Mouse (Mus musculus) embryonic facial prominence, embryonic 11.5 days (tissue): ENCODE measurements around the gene Gm6710. TPM values are rescaled to one million over a fixed set of nuclear protein-coding genes. Genes with fewer than 3 reads are reported as not detected.
"Not testable (repeated sequence)": the region's sequence is repeated elsewhere in the genome, so short reads cannot be mapped to it uniquely, and the experiment has no call there.

Source experiments
- ATAC-seq: fragments of 200-750 bp; cut with Nextera tagmentation; replicated peaks from 2 replicates; pipeline ENCODE4 v1.8.0; 2017; ENCODE audit warnings: low read depth; ENCODE audit not compliant: insufficient number of reproducible peaks, low FRiP score, low TSS enrichment
- DNase-seq: peaks from one replicate; pipeline ENCODE4 v3.0.0-alpha.2; 2015; ENCODE audit warnings: low spot score
- H3K27ac ChIP-seq: fragments of 300-500 bp; sonication (generic); replicated peaks from 2 replicates; pipeline ENCODE4 v1.5.1; 2014; ENCODE audit warnings: mild to moderate bottlenecking, low read depth, low read length, control low read depth
- H3K27me3 ChIP-seq: fragments of 300-500 bp; sonication (generic); 2 replicates; pipeline ENCODE4 v1.6.1; 2014; ENCODE audit warnings: mild to moderate bottlenecking, low read length, moderate library complexity, mixed read lengths; ENCODE audit not compliant: control insufficient read depth, insufficient read depth
- H3K36me3 ChIP-seq: fragments of 300-500 bp; sonication (generic); replicated peaks from 2 replicates; pipeline ENCODE4 v1.6.1; 2014; ENCODE audit warnings: low read depth, mild to moderate bottlenecking, low read length, moderate library complexity, mixed read lengths; ENCODE audit not compliant: control insufficient read depth, insufficient read depth
- H3K4me1 ChIP-seq: fragments of 300-500 bp; sonication (generic); 2 replicates; pipeline ENCODE4 v1.6.1; 2014; ENCODE audit warnings: low read length, mixed read lengths; ENCODE audit not compliant: control insufficient read depth, insufficient read depth
- H3K4me2 ChIP-seq: fragments of 300-500 bp; sonication (generic); 2 replicates; pipeline ENCODE4 v1.6.1; 2014; ENCODE audit warnings: low read depth, mild to moderate bottlenecking, control low read depth, low read length, moderate library complexity
- H3K4me3 ChIP-seq: fragments of 300-500 bp; sonication (generic); 2 replicates; pipeline ENCODE4 v1.5.1; 2014; ENCODE audit warnings: low read depth, low read length, control low read depth
- H3K9ac ChIP-seq: fragments of 300-500 bp; sonication (generic); replicated peaks from 2 replicates; pipeline ENCODE4 v1.6.1; 2014; ENCODE audit warnings: mild to moderate bottlenecking, control low read depth, low read length
- H3K9me3 ChIP-seq: fragments of 300-500 bp; sonication (generic); replicated peaks from 2 replicates; pipeline ENCODE4 v1.6.1; 2016; ENCODE audit warnings: mild to moderate bottlenecking, low read length, inconsistent platforms, mixed read lengths; ENCODE audit not compliant: control insufficient read depth
- WGBS: fragments of 180-500 bp; shearing (Covaris S2); extraction: QIAGEN DNeasy Blood & Tissue Kit; methylation state at CpG from one replicate; pipeline ENCODE4 v1.1.7; 2014; 5-methylcytosine and 5-hydroxymethylcytosine counted together
- polyA plus RNA-seq: library from polyadenylated mRNA; unstranded; fragments of >200 nt; fragmentation: Nextera tagmentation; extraction: Ambion mirVana; gene quantifications from 2 replicates; pipeline ENCODE4 v1.2.1, GENCODE M21; 2014

Gene Gm6710
- 29.8 and 30.6 TPM in 2 replicates for polyA plus RNA-seq

DNA sequence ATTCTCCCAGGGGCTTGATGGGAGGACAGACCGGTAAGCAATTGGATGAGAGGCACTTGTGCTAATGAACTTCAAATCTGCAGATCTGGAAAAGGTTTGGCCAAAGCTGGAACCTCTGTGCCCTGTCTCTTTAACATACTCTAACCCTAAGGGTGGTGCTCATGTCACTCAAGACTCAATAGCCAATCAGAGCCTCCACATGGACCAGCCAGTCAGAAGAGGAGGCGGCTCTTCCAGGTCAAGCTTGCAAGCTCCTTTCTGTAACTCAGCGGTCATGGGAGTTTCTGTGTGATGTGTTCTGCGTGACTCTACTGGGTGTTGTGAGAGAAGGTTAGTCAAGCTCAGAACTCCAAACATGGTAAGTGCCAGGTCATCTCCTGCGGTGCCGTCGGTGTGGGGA is at the start of gene Gm6710:
Gm6710 (plus strand) TSS at position 196 of the 400 bp plus-strand sequence.
- WGBS, result no CpG with 5 or more reads among the region's 7 CpGs
- H3K4me2 ChIP-seq, H3K27ac ChIP-seq, H3K9me3 ChIP-seq, H3K36me3 ChIP-seq, DNase-seq, H3K4me3 ChIP-seq, H3K4me1 ChIP-seq, ATAC-seq, H3K27me3 ChIP-seq, H3K9ac ChIP-seq: not testable (repeated sequence)

Other genes starting within 250 kb of the Gm6710 start
- gene Gm11007, start 225.2 kb upstream of the Gm6710 start, polyA plus RNA-seq, result not detected in 2 replicates
- gene Zfp969, start 165.6 kb upstream of the Gm6710 start, polyA plus RNA-seq, result 11.0 and 17.0 TPM in 2 replicates
- not detected in 2 replicates for gene Gm2007, start 127.7 kb upstream of the Gm6710 start, polyA plus RNA-seq
- gene Gm14288, start 68.1 kb upstream of the Gm6710 start, polyA plus RNA-seq, result 1.8 TPM in 1 of 2 replicates, not detected in the other
- gene Zfp966, start 61.9 kb downstream of the Gm6710 start, polyA plus RNA-seq, result 4.2 and 5.1 TPM in 2 replicates
- gene Gm2026, start 96.1 kb downstream of the Gm6710 start, polyA plus RNA-seq, result 34.9 and 39.0 TPM in 2 replicates